Mouse (Mus musculus) liver, embryonic 14.5 days (tissue): Measurements from ENCODE around the gene Susd4.

Source experiments
- CTCF ChIP-seq: IDR thresholded peaks from 2 replicates; pipeline ENCODE4 v1.5.1; 2016; ENCODE audit warnings: antibody characterized with exemption, low read depth, control low read depth
- EP300 ChIP-seq: IDR thresholded peaks from 2 replicates; pipeline ENCODE4 v1.6.1; 2016; ENCODE audit warnings: antibody characterized with exemption, low read depth

DNA sequence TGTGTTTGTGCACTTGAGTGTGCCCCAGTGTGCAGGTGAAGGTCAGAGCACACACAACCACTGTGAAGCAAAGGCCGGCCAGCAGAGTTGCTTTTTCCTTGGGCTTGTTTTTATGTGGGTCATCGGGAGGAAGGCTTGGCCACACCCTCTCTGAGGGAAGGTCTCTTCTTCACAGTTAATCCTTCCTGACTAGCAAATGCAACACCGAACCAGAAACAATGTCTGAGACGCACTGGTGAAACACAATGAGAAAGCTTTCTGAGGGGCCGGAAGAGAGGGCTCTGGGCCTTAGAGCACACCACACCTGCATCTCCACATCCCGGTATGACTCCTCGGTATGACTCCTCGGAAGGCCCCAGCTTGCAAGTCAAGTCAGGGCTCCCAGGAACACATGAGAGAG is 12.4 kb upstream of the Susd4 start:
- TF ChIP-seq CTCF (no peak), EP300 (no peak)
